Mouse (Mus musculus) bone marrow, adult 2 months (tissue): ENCODE data around the gene Rad1. TPM values are rescaled to one million over a fixed set of nuclear protein-coding genes. Genes with fewer than 3 reads are reported as not detected.
A peak's percentile ranks its signal among the peaks of the same experiment; 100 is the strongest.
"Not testable (repeated sequence)": the region's sequence is repeated elsewhere in the genome, so short reads cannot be mapped to it uniquely, and the experiment has no call there.

Experiments used
- H3K27ac ChIP-seq: fragments of 200-500 bp; 2 replicates; pipeline ENCODE4 v1.5.1; 2012; ENCODE audit warnings: low read depth, mild to moderate bottlenecking, control low read depth, inconsistent platforms, low read length; ENCODE audit not compliant: control insufficient read depth, poor library complexity, insufficient read depth
- H3K4me1 ChIP-seq: fragments of 200-500 bp; 2 replicates; pipeline ENCODE4 v1.6.1; 2011; ENCODE audit warnings: low read length; ENCODE audit not compliant: control insufficient read depth, insufficient read depth
- H3K4me3 ChIP-seq: fragments of 200-500 bp; replicated peaks from 2 replicates; pipeline ENCODE3; 2011; ENCODE audit warnings: mild to moderate bottlenecking, low read depth, low read length, control low read depth; ENCODE audit not compliant: control insufficient read depth
- CTCF ChIP-seq: fragments of 200-500 bp; IDR thresholded peaks from 2 replicates; pipeline ENCODE4 v1.5.1; 2011; ENCODE audit warnings: low read length, control low read depth; ENCODE audit not compliant: control insufficient read depth, insufficient read depth
- POLR2A ChIP-seq: fragments of 200-500 bp; IDR thresholded peaks from 2 replicates; pipeline ENCODE4 v1.6.1; 2011; ENCODE audit warnings: low read depth, mild to moderate bottlenecking, control low read depth, low read length, borderline replicate concordance; ENCODE audit not compliant: control insufficient read depth
- WGBS: fragments of 180-500 bp; shearing (Covaris S2); methylation state at CpG from one replicate; pipeline ENCODE4 v1.1.7; 2018; 5-methylcytosine and 5-hydroxymethylcytosine counted together
- polyA plus RNA-seq: library from polyadenylated mRNA; stranded (reverse); fragments of >200 nt; gene quantifications from 2 replicates; pipeline ENCODE4 v1.2.4, GENCODE M21; 2011; ENCODE audit warnings: low replicate concordance; ENCODE audit not compliant: missing spikeins, insufficient read depth, insufficient read length

The Rad1 gene
- polyA plus RNA-seq, 1 experiment: 10.5 TPM

GRCm38 (mm10) chr15:10495944-10496343 is 10.1 kb downstream of the Rad1 start:
- H3K27ac ChIP-seq: no peak overlapping the region
- H3K4me1 ChIP-seq: no peaks in the 10 kb centered on the region
- no peak for TF ChIP-seq CTCF
- TF ChIP-seq POLR2A: no peak
- 90% methylated on average over 11 of the region's 11 CpGs for WGBS
- H3K4me3 ChIP-seq: no peak overlapping the region

- not testable (repeated sequence) for H3K27ac ChIP-seq, H3K4me1 ChIP-seq, H3K4me3 ChIP-seq
- WGBS: 74% methylated on average over 1 of the region's 1 CpGs
These were observed 10.9 kb downstream of the Rad1 start for GRCm38 (mm10) chr15:10496696-10497095.

GRCm38 (mm10) chr15:10499593-10499992 is 13.8 kb downstream of the Rad1 start:
- no peak overlapping the region for H3K4me3 ChIP-seq
- WGBS: 57% methylated on average over 5 of the region's 5 CpGs
- no peak overlapping the region for H3K27ac ChIP-seq
- H3K4me1 ChIP-seq: no peaks in the 10 kb centered on the region
- TF ChIP-seq CTCF: no peak
- no peak for TF ChIP-seq POLR2A

GRCm38 (mm10) chr15:10500035-10500434 is 14.2 kb downstream of the Rad1 start:
- H3K4me3 ChIP-seq: no peak overlapping the region
- H3K27ac ChIP-seq: no peak overlapping the region
- TF ChIP-seq CTCF (no peak), POLR2A (no peak)
- WGBS: 65% methylated on average over 5 of the region's 5 CpGs
- no peaks in the 10 kb centered on the region for H3K4me1 ChIP-seq

- H3K4me3 ChIP-seq: no peak overlapping the region
- WGBS: 51% methylated on average over 11 of the region's 11 CpGs
- no peak overlapping the region for H3K27ac ChIP-seq
- no peaks in the 10 kb centered on the region for H3K4me1 ChIP-seq
- TF ChIP-seq CTCF: peak; percentile 51
- TF ChIP-seq POLR2A: no peak
These were observed 15.3 kb downstream of the Rad1 start for GRCm38 (mm10) chr15:10500838-10501719.

GRCm38 (mm10) chr15:10506099-10506498 is 20.3 kb downstream of the Rad1 start:
- WGBS: 74% methylated on average over 11 of the region's 11 CpGs
- Histone ChIP-seq H3K27ac (no peak overlapping the region), H3K4me1 (no peaks in the 10 kb centered on the region), H3K4me3 (no peak overlapping the region)
- no peak for TF ChIP-seq POLR2A
- TF ChIP-seq CTCF: no peak

GRCm38 (mm10) chr15:10515166-10515565 is 29.3 kb downstream of the Rad1 start:
- TF ChIP-seq CTCF: no peak
- no peak for TF ChIP-seq POLR2A
- no peak overlapping the region for H3K4me3 ChIP-seq
- no peak overlapping the region for H3K27ac ChIP-seq
- WGBS: 85% methylated on average over 7 of the region's 7 CpGs
- H3K4me1 ChIP-seq: no peaks in the 10 kb centered on the region

- TF ChIP-seq CTCF (no peak), POLR2A (no peak)
- no peak overlapping the region for H3K27ac ChIP-seq
- no peak overlapping the region for H3K4me3 ChIP-seq
- no peaks in the 10 kb centered on the region for H3K4me1 ChIP-seq
- 61% methylated on average over 1 of the region's 1 CpGs for WGBS
These were observed 40.1 kb downstream of the Rad1 start for GRCm38 (mm10) chr15:10525896-10526295.

GRCm38 (mm10) chr15:10531352-10531751 is 45.5 kb downstream of the Rad1 start:
- TF ChIP-seq CTCF: no peak
- TF ChIP-seq POLR2A: no peak
- Histone ChIP-seq H3K4me1 (no peaks in the 10 kb centered on the region), H3K27ac (no peak overlapping the region), H3K4me3 (no peak overlapping the region)
- WGBS: 66% methylated on average over 4 of the region's 4 CpGs

- WGBS: 86% methylated on average over 10 of the region's 10 CpGs
These were observed 47.5 kb downstream of the Rad1 start for GRCm38 (mm10) chr15:10533361-10533760.

More at GRCm38 (mm10) chr15:10533361-10533760, 47.5 kb downstream of the Rad1 start:
- not testable (repeated sequence) for H3K4me1 ChIP-seq, H3K4me3 ChIP-seq, H3K27ac ChIP-seq
